Mouse (Mus musculus) ES-E14 (cell line): ENCODE results near the gene Rdm1. TPM values are rescaled to one million over a fixed set of nuclear protein-coding genes. Genes with fewer than 3 reads are reported as not detected.
A peak's percentile ranks its signal among the peaks of the same experiment; 100 is the strongest.

ENCODE experiments used
- DNase-seq: peaks from one replicate; pipeline ENCODE4 v3.0.0-alpha.2; 2013; ENCODE audit warnings: low read depth, low spot score
- H3K27ac ChIP-seq: 2 replicates; pipeline ENCODE4 v1.5.1; 2012; ENCODE audit warnings: low read depth, mild to moderate bottlenecking, low read length, moderate library complexity, mixed read lengths; ENCODE audit not compliant: poor library complexity, insufficient read depth, severe bottlenecking
- H3K36me3 ChIP-seq: 2 replicates; pipeline ENCODE4 v1.6.1; 2012; ENCODE audit warnings: mild to moderate bottlenecking, low read length, moderate library complexity, mixed read lengths; ENCODE audit not compliant: control insufficient read depth, poor library complexity, insufficient read depth, severe bottlenecking
- H3K4me1 ChIP-seq, 2 experiments: fragments of 150-350 bp in 1 of 2; sonication (generic) in 1 of 2; 2 replicates each; pipeline ENCODE4 v1.6.1; 2012; ENCODE audit warnings: low read length in 2 of 2, mild to moderate bottlenecking in 1 of 2, mixed read lengths in 1 of 2; ENCODE audit not compliant: control insufficient read depth in 2 of 2, insufficient read depth in 2 of 2, poor library complexity in 1 of 2
- H3K4me3 ChIP-seq, 2 experiments: fragments of 150-350 bp in 1 of 2; sonication (generic) in 1 of 2; 2 replicates each; pipeline ENCODE4 v1.5.1; 2012; ENCODE audit warnings: low read length in 2 of 2, low read depth in 1 of 2, mild to moderate bottlenecking in 1 of 2, mixed read lengths in 1 of 2; ENCODE audit not compliant: insufficient read depth in 1 of 2, poor library complexity in 1 of 2, severe bottlenecking in 1 of 2
- H3K9ac ChIP-seq: 2 replicates; pipeline ENCODE4 v1.6.1; 2012; ENCODE audit warnings: low read depth, mild to moderate bottlenecking, low read length, mixed read lengths; ENCODE audit not compliant: poor library complexity, insufficient read depth, severe bottlenecking
- H3K9me3 ChIP-seq: fragments of 150-350 bp; sonication (generic); 2 replicates; pipeline ENCODE4 v1.6.1; 2012; ENCODE audit warnings: low read depth, mild to moderate bottlenecking, low read length; ENCODE audit not compliant: control insufficient read depth, insufficient read depth
- CHD2 ChIP-seq: IDR thresholded peaks from 2 replicates; pipeline ENCODE4 v1.6.1; 2014; ENCODE audit warnings: mild to moderate bottlenecking, low read depth, low read length, inconsistent platforms
- HCFC1 ChIP-seq: IDR thresholded peaks from 2 replicates; pipeline ENCODE4 v1.6.1; 2012; ENCODE audit warnings: low read length, inconsistent platforms, borderline replicate concordance; ENCODE audit not compliant: insufficient read depth
- MAFK ChIP-seq: IDR thresholded peaks from 2 replicates; pipeline ENCODE4 v1.6.1; 2014; ENCODE audit warnings: mild to moderate bottlenecking, low read depth, low read length, inconsistent platforms; ENCODE audit not compliant: insufficient read depth
- ZC3H11A ChIP-seq: IDR thresholded peaks from 2 replicates; pipeline ENCODE4 v1.6.1; 2012; ENCODE audit warnings: low read depth, mild to moderate bottlenecking, inconsistent platforms, low read length, borderline replicate concordance
- ZNF384 ChIP-seq: IDR thresholded peaks from 2 replicates; pipeline ENCODE4 v1.6.1; 2012; ENCODE audit warnings: low read depth, low read length, inconsistent platforms
- in situ Hi-C, 2 experiments: fragments of 600-800 bp; cut with MboI; formaldehyde crosslinking; loops; one replicate each; pipeline ENCODE4 v1.15.1; 2025; ENCODE audit warnings: low sequenced_read_pairs in 2 of 2, inconsistent platforms in 1 of 2; ENCODE audit not compliant: unreplicated experiment in 2 of 2
- total RNA-seq: library from RNA; depleted of rRNA; stranded (reverse); fragments of 300-350 nt; gene quantifications from 2 replicates; pipeline ENCODE4 v1.2.3, GENCODE M21; 2012

The Rdm1 gene
- total RNA-seq, 1 experiment = 81.1 TPM

- H3K4me3 ChIP-seq = peak overlapping the region in 1 of 2 experiments; percentile 26; a peak in 1 of 4 replicates
- peaks cover 4% of the 10 kb centered on the region; the same call in 1 of the 2 replicates for H3K36me3 ChIP-seq
- H3K27ac ChIP-seq = no peak overlapping the region
- no peaks in the 10 kb centered on the region for H3K9me3 ChIP-seq
- peaks cover 7 to 18% of the 10 kb centered on the region in 2 experiments for H3K4me1 ChIP-seq
- DNase-seq = no peak
- no peak for TF ChIP-seq ZNF384
- no peak for TF ChIP-seq CHD2
- no peak for TF ChIP-seq MAFK
- TF ChIP-seq ZC3H11A = no peak
- TF ChIP-seq HCFC1 = no peak
- in situ Hi-C loops = no loop called here
- H3K9ac ChIP-seq = 0 out of 2 replicates have a peak overlapping the region, but pooled peaks have one; percentile 24
Observed at GRCm38 (mm10) chr11:101668546-101669261, 41.7 kb downstream of the Rdm1 start.

DNA sequence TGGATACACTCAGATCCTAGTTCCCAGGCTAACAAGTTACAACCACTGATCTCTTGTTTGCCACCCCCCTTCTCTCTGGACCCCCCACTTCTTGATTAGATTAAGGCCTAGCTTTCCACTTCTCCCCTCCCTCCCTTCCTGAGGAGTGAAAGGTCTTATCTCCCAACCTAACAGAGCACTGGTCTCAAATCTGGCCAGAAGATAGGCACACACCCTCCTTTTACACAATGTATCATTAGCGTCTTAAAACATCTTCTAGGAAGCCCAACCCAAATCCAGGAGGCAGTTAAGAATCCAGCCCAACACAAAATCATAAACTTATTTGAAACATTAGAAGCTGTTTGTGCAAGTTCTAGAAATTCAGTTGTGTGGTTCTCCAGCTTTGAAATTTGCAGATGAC lies 43.3 kb downstream of the Rdm1 start:
- Histone ChIP-seq H3K36me3 (peaks cover 4% of the 10 kb centered on the region; the same call in 1 of the 2 replicates), H3K9ac (no peak overlapping the region), H3K27ac (no peak overlapping the region), H3K4me3 (no peak overlapping the region), H3K4me1 (peaks cover 8 to 21% of the 10 kb centered on the region in 2 experiments), H3K9me3 (no peaks in the 10 kb centered on the region)
- no peak for DNase-seq
- in situ Hi-C loops = no loop called here
- TF ChIP-seq ZC3H11A = no peak
- TF ChIP-seq CHD2 = no peak
- TF ChIP-seq ZNF384 = no peak
- no peak for TF ChIP-seq HCFC1
- TF ChIP-seq MAFK = no peak

DNA sequence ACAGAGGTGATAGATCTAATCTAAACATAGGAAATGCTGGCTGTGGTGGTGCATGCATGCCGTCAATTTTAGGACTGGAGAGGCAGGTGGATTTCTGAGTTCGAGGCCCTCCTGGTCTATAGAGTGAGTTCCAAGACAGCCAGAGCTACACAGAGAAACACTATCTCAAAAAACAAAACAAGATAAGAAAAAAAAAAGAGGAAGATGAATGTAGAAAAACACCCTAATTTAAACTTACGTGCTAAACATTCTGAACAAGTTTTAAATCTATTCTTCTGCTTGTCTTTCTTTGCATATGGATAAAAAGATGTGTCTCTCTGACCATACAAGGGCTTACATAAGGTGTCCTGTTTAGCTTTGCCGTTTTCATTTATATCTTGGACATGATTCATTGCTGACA lies 44.3 kb downstream of the Rdm1 start:
- Histone ChIP-seq H3K27ac (no peak overlapping the region), H3K9ac (no peak overlapping the region), H3K36me3 (peaks cover 4% of the 10 kb centered on the region; the same call in 1 of the 2 replicates), H3K4me1 (peaks cover 10 to 23% of the 10 kb centered on the region in 2 experiments), H3K9me3 (no peaks in the 10 kb centered on the region), H3K4me3 (no peak overlapping the region)
- in situ Hi-C loops = no loop called here
- no peak for DNase-seq
- no peak for TF ChIP-seq ZC3H11A
- no peak for TF ChIP-seq MAFK
- TF ChIP-seq CHD2 = no peak
- no peak for TF ChIP-seq ZNF384
- no peak for TF ChIP-seq HCFC1

- TF ChIP-seq HCFC1 (no peak), MAFK (no peak), ZNF384 (no peak), CHD2 (no peak), ZC3H11A (no peak)
- H3K27ac ChIP-seq = peak overlapping the region; percentile 16; the same call in 1 of the 2 replicates
- in situ Hi-C loops = no loop called here
Observed at GRCm38 (mm10) chr11:101673010-101673642, 46.1 kb downstream of the Rdm1 start.

More at GRCm38 (mm10) chr11:101673010-101673642, 46.1 kb downstream of the Rdm1 start:
- Histone ChIP-seq H3K4me1 (peaks cover 6 to 18% of the 10 kb centered on the region in 2 experiments), H3K36me3 (no peaks in the 10 kb centered on the region), H3K4me3 (peak overlapping the region in 1 of 2 experiments; percentile 37; a peak in 2 of 4 replicates), H3K9ac (peak overlapping the region; percentile 39; the same call in 1 of the 2 replicates), H3K9me3 (no peaks in the 10 kb centered on the region)
- DNase-seq = no peak
